Mouse (Mus musculus): ENCODE measurements around the gene Rap1gap.

DNA sequence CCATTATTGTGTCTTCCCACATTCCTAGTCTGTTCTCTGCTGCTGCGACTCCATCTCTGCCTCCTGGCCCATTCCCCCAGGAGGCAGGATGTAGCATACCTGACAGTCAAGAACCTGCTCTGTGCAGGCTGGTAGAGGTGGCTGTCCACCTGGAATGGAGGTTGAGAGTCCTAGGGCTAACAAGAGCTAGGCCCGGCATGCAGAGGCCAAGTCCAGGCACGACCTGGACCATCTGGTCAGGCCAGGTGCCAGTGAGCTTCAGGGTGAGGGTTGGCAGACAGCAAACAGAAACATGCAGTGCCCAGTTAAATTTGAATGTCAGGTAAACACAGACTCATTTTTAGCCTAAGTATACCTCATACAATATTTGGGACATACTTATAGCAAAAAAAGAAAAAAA lies 68.4 kb downstream of the Rap1gap start:
- no peak for TF ChIP-seq EP300 (IDR thresholded peaks at IDR 0.05)
- TF ChIP-seq CTCF (IDR thresholded peaks at IDR 0.05) = no peak
